Mouse (Mus musculus) mammary gland, adult 2 months (tissue): Measurements from ENCODE around the gene Vps35l. TPM values are rescaled to one million over a fixed set of nuclear protein-coding genes. Genes with fewer than 3 reads are reported as not detected.

Source experiments
- polyA plus RNA-seq: library from polyadenylated mRNA; depleted of rRNA; stranded (reverse); fragments of >200 nt; gene quantifications from 2 replicates; pipeline ENCODE4 v1.2.3, GENCODE M21; 2012; ENCODE audit warnings: low replicate concordance; rRNA removed

Vps35l gene
- polyA plus RNA-seq = 33.4 and 40.4 TPM in 2 replicates

GRCm38 (mm10) chr7:118739975-118740531, at the start of gene Vps35l:
Vps35l (plus strand) TSS chr7:118740226.

DNA sequence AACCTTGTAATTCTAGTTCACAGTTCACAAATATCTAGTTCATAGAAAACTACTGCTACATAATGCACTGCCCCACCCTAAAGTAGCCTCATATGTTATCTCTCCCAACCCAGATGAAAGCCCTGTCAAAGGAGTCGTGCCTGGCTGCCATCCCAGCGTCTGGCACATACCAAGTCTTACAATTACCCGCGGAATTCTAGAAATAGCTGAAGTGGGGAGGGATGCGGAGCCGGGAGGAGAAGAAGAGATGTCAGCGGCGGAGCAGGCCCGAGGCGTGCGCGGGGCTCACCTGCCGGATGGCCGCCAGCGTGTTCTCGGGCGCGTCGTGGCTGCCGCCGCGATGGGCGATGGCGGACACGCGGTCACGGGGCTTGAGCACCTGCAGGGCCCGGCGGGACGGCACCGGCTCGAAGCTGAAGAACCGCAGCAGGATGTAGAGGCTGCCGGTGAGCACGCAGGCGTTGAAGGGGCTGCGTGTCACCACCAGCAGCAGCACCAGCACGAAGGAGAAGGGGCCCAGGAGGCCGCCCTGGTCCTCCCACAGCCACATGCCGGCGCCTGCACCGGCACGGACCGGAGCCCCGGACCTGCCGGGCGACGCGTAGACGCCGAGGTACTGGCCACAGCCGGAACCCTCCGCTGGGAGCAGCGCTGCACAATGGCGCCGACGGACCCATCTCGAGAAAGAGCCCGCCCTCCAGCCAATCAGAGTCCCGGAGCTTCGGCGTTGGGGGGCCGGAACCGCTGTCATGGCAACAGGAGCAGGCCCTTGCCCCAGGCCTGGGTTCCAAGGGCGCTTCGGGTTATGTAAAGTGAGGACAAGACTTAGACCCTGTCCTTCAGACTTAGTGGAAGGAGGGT, 34.7 kb upstream of the Vps35l start, which contains the start of gene Gde1:
Gde1 (minus strand) TSS at position 678 of the 861 bp plus-strand sequence.

GRCm38 (mm10) chr7:118712228-118713173, 27.5 kb upstream of the Vps35l start, which contains the start of gene Ccp110:
Ccp110 (plus strand) TSS chr7:118712552.

GRCm38 (mm10) chr7:118855171-118855876, 115.3 kb downstream of the Vps35l start, which contains the start of gene Iqck:
Iqck (plus strand) TSS chr7:118855752.

DNA sequence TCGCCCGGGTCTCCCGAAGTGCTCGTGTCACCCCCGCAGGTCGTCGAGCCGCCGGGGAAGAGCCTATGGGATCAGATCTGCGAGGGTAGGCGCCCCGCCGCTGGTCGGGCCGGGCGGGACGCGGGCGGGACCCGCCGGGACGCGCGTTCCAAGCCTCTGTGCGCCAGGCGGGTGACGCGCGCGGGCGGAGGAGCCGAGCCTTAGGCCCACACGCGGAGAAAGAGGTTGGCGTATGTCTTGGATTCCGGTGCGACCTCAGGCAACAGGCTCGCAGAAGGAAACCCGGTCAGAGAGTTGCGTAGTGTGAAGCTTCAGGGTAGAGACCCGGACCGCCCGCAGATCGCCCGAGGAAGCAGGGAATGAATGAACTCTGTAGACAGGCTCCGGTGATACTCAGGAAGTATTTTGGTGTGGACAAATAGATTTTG, 115.9 kb downstream of the Vps35l start, which contains the start of gene Knop1:
Knop1 (minus strand) TSS at position 378 of the 428 bp plus-strand sequence.

Other genes with a start within 250 kb of the Vps35l start
- 16.8 and 32.7 TPM in 2 replicates for gene Itpripl2, start 248.3 kb upstream of the Vps35l start, polyA plus RNA-seq
- 43.3 and 46.7 TPM in 2 replicates for gene Coq7, start 206.9 kb upstream of the Vps35l start, polyA plus RNA-seq
- gene Tmc7, start 155.5 kb upstream of the Vps35l start, polyA plus RNA-seq = 0.42 and 2.3 TPM in 2 replicates
- 0.32 and 1.0 TPM in 2 replicates for gene Tmc5, start 142.9 kb upstream of the Vps35l start, polyA plus RNA-seq
- gene Gde1, start 34.4 kb upstream of the Vps35l start, polyA plus RNA-seq = 118 and 616 TPM in 2 replicates
- gene Ccp110, start 27.7 kb upstream of the Vps35l start, polyA plus RNA-seq = 1.4 and 2.5 TPM in 2 replicates
- 1.8 and 2.4 TPM in 2 replicates for gene Iqck, start 115.5 kb downstream of the Vps35l start, polyA plus RNA-seq
- gene Knop1, start 116.0 kb downstream of the Vps35l start, polyA plus RNA-seq = 5.0 and 14.4 TPM in 2 replicates